Mouse (Mus musculus): ENCODE measurements around the gene Tecr.

Gene Tecr

DNA sequence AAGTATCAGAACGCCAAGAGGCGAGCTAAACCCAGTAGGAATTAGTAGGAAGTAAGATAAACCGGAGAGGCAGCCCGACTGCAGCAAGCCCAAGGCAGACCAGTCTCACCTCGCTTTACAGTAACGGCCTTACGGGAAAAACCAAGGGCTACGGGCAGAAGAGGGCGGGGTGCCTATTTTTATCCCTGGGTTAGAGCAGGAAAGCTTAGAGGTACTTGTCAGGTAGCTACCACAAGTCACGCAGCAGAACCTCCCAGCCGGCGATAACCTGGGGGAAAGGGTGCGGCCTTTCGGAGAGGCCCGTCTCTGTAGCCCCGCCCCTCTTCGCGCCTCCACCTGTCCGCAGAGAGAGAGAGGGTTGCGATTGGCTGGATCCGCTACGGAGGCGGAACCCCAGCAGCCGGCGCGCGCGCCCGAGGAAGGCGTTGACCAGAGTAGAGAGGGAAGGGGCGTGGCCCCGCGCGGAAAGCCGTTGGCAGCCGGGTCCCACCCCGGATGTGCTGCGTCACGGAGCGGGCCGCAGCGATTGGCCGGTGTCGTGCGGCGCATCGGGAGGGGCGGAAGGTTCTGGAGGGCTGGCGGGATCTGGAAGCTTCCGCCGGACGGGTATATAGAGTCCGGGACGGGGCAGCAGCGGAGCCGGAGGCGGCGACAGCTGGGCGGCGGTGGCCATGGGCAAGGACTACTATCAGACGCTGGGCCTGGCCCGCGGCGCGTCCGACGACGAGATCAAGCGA lies at the start of gene Tecr, which contains the start of gene Dnajb1:
Gene Tecr (minus strand): TSS at position 311 of the 737 bp plus-strand sequence.
Gene Dnajb1 (plus strand): TSS at position 533 of the 737 bp plus-strand sequence.
- DNase-seq (ENCODE audit: low read depth, low spot score) = peak; percentile 99

DNA sequence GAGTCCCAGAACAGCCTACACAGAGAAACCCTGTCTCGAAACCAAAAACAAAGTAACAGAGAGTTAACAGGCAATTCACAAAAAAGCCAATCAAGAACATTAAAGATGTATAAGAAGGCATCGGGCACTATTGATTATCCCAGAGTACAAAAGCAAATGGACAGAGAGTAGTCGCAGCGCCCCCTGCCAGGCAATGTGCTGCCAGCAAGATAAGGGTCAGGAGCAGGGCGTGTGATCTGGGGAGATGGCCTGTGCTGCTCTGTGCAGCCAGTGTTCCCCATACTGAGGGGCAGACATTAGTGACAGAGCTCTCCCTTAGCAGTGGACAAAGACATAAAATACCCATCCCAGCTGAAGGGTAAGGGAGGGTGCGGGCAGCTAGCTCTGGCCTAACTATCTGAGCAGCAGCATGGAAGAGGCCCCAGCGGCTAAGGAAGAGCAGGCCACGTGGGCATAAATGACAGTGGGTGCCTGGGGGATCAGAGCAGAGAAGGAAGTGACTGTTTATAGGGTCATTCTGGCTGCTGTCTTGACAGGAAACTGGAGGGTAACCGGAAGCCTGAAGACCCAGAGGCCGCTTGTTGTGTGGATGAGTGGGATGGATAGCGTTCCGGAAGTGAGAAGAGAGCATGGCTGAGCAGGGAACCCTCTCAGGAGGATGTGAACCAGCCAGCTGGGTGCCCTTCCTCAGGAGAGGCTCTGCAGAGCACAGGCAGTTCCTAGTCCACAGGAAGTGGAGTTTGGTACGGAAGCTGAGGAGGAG lies 48.9 kb upstream of the Tecr start:
- no peak for DNase-seq (ENCODE audit: low read depth, low spot score)

DNA sequence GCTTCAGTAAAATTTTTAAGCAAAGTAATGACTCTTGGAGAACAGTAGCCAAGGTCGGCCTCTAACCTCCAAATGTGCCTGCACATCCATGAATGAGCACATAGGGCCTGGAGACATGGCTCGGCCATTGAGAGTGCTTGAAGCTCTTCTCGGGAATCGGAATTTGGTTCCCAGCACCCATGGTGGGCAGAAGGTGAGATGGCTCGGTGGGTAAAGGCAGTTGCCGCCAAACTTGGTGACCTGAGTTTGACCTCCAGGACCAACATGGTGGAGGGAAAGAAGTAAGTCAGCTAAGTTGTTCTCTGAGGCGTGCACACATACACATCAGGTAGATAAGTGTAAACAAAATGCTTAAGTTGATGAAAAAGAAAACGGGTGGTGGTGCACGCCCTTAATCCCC lies 48.3 kb upstream of the Tecr start:
- DNase-seq (ENCODE audit: low read depth, low spot score) = no peak

DNA sequence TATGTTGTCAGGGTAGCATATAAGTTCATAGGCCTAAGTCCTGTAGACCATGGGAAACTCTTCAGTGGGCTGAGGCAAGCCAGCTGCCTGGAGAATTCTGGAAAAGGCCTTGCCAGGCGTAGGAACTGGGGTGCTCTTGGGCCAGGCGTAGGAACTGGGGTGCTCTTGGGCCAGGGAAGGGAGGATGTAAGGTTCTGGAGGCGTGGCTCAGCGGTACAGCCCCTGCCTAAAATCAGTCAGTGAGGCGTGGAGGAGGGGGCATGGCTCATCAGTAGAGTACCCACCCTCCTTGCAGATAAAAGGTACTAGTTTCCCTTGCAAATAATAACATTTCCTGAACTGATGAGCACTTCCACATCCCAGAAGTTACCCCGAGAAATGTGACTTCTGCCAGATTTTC lies 47.0 kb upstream of the Tecr start:
- no peak for DNase-seq (ENCODE audit: low read depth, low spot score)

DNA sequence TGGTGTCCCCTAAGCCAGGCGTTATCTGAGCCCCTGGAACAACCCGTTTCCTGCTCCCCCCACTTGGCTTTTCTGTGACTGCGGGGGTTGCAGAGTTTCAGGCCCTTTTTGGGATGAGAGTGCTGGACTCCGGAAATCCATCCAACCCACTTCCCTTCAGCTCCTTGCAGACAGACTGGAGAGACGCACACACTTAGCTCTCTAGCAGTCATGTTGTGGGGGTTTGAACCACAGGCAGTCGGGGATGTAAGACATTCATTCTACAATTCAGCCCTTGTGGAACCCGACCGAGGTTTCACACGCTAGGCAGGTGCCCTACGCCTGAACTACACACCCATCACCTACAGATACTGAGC lies 45.9 kb upstream of the Tecr start:
- no peak for DNase-seq (ENCODE audit: low read depth, low spot score)

DNA sequence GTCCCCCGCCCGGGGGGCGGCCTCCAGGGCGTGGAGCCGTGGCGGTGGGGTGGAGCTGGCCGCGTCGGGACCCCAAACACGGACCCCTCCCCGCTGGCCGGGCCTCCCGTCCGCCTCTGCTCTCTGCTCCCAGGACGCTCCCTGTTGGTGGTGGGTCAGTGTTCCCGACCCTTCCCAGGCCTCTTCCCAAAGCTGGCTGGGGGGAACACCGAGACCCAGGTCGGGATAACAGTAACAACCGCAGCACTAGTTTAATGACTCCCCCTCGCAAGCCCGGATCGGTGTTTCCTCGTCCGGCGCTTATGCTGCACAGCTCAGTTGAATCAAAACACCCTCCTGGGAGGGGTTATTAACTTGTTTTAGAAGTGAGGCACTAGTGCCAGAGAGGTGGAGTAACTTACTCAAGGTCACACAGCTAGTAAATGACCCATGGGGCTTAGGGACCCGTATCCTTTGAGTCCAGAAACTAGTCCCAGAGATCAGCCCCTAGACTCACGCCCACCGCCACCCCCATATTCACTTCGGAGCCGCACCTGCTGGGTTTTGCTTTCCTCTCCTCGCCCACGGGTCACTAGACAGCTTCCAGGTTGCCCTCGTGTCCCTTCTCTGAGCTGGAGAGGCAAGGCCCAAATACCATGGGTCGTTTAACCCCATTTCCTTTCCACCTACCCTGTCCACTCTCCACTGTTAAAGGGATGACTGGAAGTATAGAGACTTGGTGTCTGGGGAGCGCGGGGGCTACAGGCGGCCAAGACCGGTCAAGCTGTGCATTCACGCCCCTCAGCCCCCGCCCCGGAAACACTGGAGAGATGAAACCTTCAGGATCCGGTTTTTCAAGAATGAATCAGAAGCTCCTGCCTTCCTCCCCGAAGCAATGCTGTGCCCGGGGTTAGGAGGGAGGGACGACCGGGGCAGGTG lies 45.2 kb upstream of the Tecr start:
- peak; percentile 59 for DNase-seq (ENCODE audit: low read depth, low spot score)

DNA sequence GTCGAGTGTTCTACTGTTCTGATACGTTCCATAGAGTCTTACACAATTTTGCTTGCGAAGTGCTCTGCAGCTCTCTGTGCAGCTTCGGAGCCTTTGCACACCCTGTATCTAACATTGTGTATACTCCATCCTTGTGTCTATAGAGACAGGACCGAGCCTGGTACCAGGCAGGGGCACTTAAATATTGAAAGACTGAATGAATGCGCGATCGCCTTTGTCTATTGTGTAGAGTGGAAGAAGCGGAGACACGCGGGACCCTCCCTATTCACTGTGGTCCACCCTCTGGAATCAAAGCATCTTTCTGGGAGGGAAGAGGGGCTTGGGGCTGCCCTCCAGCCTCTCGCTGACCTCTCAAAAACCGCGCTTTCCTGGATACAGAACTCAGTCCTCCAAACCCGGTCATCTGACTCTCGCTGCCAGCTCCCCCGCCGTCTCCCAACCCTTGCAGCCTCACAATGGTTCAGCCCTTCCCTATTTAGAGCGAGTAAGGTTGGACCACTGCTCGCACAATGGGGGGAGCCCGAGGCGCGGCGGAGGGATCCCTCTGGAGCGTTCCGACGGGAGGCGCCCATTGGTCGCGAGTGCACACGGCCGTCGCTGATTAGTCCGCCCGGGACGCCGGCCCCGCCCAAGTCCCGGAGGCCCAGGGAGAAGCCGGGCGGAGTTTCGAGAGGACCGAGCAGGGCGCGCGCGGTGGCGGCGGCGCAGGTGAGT lies 44.4 kb upstream of the Tecr start, which contains the start of gene Gipc1:
Gene Gipc1 (plus strand): TSS at position 648 of the 714 bp plus-strand sequence.
- peak; percentile 98 for DNase-seq (ENCODE audit: low read depth, low spot score)

DNA sequence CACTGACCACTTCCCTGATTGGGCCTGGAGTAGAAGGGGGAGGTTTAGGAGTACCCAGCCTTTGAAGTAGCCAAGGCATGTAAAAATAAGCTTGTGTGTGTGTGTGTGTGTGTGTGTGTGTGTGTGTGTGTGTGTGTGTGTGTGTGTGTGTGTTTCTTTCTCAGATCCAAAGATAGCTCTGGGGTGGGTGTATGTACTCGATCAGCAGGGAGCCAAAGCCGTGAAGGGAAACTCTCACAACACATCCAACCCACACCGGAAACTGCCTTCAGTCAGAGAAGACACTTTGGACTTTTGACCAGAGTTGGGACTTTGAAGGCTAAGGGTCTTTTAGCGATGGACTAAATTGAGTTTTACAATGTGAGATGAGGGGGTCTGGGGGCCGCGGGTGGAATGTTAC lies 41.9 kb upstream of the Tecr start:
- DNase-seq (ENCODE audit: low read depth, low spot score) = no peak

DNA sequence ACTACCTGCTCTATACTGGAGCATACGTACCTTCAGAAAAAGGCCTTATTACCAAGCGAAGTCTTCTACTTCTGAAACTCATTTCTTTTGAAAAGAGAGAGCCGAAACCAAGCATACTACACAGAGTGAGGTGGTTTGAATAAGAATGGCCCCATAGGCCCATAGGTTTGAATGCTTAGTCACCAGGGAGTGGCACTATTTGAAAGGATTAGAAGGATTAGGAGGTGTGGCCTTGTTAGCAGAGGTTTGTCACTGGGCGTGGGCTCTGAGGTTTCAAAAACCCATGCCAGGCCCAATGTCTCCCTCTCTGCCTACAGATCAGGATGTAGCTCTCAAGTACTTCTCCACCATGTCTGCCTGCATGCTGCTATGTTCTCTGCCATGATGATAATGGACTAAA lies 40.3 kb upstream of the Tecr start:
- no peak for DNase-seq (ENCODE audit: low read depth, low spot score)

DNA sequence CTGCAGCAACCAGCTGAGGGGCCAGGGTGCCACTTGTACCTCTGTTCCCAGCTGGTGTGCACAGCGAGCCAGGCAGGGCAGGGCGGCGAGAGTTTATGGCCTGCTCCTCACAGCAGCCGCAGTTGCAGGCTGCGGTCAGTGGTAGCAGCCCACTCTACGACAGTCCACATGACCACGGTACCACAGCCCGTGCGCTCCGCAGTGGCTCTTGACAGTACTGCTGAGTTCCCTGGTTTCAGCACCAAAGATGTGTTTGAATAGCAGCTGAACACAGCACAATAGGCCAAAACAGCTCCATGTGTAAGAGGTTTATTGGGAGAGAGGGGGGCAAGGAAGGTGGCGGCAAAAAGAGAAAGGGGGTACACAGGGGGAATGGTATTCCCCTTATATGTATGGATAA lies 39.7 kb upstream of the Tecr start:
- no peak for DNase-seq (ENCODE audit: low read depth, low spot score)

DNA sequence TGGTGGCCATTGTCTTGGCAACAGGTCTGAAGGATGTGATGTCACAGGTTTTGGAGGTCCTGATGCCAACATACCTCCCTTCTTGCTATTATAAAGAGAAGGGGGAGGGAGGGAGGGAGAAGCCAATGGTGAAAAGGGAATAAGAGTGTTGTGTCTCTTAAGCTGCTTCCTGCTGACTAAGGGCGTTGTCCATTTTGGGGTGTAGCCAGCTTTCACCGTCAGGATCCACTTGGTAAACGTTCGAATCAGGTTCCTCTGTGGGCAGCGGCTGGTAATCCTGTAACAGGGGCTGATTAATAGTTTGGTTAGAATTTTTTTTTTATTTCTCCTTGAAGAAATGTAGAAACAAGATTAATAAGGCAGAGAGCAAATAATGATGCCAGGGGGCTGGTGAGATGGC lies 31.9 kb upstream of the Tecr start:
- no peak for DNase-seq (ENCODE audit: low read depth, low spot score)

DNA sequence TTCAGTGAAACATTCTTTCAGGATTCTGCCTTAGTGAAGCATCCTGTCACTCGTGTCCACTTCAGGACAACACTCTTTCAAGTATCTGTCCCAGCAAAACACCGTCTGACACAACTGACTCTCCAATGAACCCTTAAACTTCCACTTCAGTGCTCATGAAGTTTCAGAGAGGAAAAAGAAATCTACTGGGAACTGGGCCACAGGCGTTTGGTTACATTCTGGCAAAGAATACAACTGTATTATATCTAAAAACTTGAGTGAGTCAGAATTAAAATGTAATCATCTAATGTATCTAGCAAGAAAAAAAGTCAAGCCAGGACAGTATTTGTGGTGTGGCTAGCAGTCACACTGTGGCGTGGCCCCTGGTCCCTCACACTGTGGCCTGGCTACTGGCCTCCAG lies 31.1 kb upstream of the Tecr start:
- DNase-seq (ENCODE audit: low read depth, low spot score) = peak; percentile 74

DNA sequence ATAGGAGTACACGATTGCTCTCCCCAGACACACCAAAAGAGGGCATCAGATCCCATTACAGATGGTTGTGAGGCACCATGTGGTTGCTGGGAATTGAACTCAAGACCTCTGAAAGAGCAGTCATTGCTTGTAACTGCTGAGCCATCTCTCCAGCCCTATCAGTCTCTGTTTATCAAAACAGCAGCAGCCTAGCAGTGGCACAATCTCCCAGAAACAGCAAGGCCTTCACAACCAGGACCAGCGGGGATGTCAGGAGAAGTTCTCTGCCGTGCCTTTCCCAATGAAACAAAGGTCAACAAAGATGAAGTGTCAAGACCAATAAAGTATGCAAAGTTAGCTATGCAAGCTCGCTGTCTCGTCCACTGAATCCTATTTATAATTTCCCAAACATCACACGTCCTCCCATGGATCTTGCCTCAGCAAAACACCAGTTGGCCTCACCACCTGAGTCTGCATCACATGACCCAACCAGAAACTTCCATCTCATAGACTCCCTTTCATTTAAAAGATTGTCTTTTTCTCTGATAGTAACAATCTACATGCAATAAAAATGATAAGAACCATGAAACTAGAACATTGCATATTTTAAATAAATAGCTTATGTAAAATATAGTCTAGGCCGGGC lies 24.4 kb upstream of the Tecr start:
- DNase-seq (ENCODE audit: low read depth, low spot score) = no peak

DNA sequence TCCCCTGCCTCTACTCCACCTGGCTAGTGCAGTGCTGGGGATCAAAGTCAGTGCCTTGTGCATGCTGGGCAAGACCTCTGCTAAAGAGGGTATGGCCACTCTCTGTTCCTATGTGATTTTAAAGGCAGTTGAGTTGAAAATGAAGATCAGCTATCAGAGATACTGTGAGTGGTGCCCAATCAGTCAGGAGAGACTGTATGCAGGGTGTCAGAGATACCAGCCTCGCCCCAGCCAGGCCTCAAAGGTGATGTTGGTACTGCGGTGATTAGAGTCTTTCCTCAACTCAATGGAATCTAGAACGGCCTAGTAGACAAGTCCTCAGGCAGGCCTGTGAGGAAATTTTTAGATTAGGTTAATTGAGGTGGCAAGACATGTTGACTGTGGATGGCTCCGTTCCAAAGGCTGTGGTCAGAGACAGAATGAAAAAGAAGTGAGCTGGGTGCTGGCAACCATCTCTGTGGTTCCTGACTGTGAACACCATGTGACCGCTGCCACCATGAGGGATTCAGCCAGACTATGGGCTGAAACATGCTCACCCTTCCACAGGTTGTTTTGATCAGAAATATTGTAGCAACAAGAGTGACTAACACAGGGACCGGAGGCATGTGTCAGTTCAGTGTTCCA lies 18.0 kb upstream of the Tecr start:
- DNase-seq (ENCODE audit: low read depth, low spot score) = no peak

DNA sequence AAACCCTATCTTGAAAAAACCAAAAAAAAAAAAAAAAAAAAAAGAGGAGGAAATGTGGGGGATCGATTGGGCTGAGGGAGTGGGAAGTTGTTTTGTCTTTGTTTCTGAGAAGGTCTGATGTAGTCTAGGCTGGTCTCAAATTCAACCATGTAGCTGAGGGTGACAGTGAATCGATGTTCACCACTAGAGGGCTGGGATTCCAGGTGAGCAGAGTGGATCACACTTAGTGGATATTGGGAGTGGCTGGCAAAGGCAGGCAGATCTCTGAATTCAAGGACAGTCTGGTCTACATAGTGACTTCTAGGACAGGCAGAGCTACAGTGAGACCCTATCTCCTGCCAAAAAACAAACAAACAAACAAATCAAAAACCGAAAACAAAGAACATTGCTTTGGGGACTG lies 17.0 kb upstream of the Tecr start:
- DNase-seq (ENCODE audit: low read depth, low spot score) = no peak

DNA sequence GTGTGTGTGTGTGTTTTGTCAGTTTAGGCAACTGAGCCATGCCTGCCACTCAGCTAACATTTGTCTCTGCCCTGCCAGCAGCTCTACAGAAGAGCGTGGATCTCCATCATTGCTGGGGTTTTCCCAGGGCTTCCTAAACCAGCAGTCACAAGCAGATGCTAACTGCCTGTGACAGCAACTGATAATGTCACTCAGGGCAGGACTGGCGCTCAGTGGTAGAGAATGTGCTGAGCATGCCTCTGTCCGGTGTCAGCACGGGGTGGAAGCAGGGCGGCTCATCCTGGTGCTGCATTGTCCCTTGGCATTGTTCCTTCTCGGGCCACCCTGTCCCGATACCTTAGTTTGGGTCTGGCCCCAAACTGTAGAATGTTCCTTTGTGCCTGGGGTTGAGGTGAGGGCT lies 15.8 kb upstream of the Tecr start:
- DNase-seq (ENCODE audit: low read depth, low spot score) = no peak

DNA sequence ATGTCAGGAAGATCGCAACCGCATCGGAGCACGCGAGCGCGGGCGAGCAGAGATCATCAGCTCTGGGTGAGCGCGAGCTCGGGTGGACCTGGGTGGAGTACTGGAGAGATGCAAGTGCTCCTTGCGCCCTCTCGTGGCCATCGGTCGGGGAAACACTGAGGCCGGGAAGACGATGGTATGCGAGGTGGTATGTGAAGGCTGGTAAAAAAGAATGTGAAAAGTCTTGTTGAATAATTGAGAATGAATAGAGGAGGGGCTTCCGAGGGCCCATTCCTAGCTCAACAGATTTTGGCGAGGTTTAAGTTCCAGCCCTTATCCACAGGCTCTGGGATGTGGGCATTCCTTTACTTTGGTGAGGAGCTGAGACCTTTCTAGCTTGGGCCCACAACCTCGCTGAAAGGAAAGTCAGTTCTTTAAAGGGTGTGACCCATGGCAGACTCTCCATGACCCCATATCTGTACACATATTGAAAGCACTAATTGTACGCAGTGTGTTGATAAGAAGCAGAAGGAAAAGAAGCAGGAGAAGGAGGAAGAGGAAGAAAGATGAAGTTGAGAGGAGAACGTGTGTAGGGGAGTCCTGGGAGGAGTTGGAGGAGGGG lies 14.7 kb upstream of the Tecr start:
- DNase-seq (ENCODE audit: low read depth, low spot score) = peak; percentile 91

DNA sequence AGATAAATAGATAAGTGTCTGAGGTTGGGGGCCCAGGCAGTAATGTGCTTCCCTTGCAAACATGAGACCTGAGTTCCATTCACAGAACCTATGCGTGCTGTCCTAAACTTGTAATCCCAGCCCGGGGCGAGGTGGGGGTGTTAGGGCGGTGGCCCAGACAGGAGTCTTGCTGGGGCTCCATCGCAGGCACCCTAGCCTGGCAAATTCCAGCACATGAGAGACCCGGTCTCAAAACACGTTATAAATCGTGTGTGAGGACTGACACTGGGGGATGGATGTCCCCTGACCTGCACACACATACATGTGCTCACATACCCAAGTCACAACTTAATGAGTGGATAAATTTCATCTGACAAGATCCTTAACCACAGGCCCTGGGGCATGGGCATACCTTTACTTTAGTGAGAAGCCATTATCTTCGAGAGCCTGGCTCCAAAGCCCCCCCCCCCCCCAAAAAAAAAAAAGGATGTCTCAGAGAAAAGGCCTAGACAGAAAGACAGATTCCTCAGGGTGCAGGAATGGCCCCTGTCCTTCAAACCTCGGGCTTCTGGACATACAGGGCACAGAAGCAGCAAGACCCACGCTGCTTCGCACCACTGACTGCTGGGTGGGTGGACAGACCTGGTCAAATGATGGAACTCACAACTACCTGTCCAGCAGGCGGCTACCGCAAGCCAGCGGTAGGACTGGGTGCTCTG lies 14.1 kb upstream of the Tecr start:
- no peak for DNase-seq (ENCODE audit: low read depth, low spot score)

DNA sequence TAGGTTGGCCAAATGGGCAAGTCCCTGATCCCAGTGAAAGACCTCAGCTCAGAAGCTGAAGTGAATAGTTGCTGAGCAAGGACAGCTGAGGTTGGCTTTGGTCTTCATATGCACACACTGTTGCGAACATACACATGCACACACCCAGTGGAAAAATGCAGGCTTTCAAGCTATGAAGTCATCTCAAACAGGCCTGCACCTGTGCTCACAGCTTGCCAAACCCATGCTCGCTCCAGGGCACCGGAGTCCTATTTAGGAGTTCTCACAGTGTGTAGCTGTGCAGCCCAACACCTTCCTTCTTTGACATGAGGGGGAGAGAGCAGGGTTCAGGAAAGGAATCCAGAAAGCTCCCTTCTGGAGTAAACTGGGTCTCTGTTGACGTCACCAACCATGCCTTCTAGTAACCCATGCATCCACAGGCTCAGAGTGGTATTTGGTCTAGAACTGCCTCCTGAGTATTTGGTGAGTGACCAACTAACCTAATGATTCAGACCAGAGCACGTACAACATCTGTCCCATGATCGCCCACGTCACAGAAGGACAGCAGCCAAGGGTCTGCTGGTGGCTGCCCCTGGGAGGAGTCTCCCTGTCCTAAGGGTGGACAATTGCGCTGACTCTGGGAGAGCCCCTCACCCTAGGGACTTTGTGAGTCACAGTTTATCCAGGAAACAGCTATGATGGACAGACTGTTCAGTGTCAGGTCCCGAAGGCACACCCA lies 12.0 kb upstream of the Tecr start:
- no peak for DNase-seq (ENCODE audit: low read depth, low spot score)
